Mouse (Mus musculus): Measurements from ENCODE around the gene Atp1a3. TPM values are rescaled to one million over a fixed set of nuclear protein-coding genes. Genes with fewer than 3 reads are reported as not detected.

Gene Atp1a3
- 185 and 206 TPM in 2 replicates for polyA plus RNA-seq (2012; rRNA removed)

GRCm38 (mm10) chr7:25005421-25006065, at the start of gene Atp1a3:
Atp1a3 (minus strand) TSS chr7:25005958.

GRCm38 (mm10) chr7:24971972-24972893, 33.5 kb downstream of the Atp1a3 start, which contains the start of gene Rabac1:
Rabac1 (minus strand) TSS chr7:24972754.

GRCm38 (mm10) chr7:24944257-24944950, 61.4 kb downstream of the Atp1a3 start, which contains the start of gene Gm4881:
Gm4881 (minus strand) TSS chr7:24944494.

Other genes starting within 250 kb of the Atp1a3 start
- gene Cd177, start 245.6 kb downstream of the Atp1a3 start, polyA plus RNA-seq (2012; rRNA removed): 0.20 and 0.22 TPM in 2 replicates
- gene Ceacam10, start 228.8 kb downstream of the Atp1a3 start, polyA plus RNA-seq (2012; rRNA removed): 0.14 and 0.45 TPM in 2 replicates
- 33.7 and 39.2 TPM in 2 replicates for gene Gm9844, start 143.7 kb downstream of the Atp1a3 start, polyA plus RNA-seq (2012; rRNA removed)
- gene Lypd4, start 136.0 kb downstream of the Atp1a3 start, polyA plus RNA-seq (2012; rRNA removed): 0.05 TPM in 1 of 2 replicates, not detected in the other
- 0.08 and 0.16 TPM in 2 replicates for gene Dmrtc2, start 135.9 kb downstream of the Atp1a3 start, polyA plus RNA-seq (2012; rRNA removed)
- 801 and 813 TPM in 2 replicates for gene Rps19, start 121.6 kb downstream of the Atp1a3 start, polyA plus RNA-seq (2012; rRNA removed)
- 0.44 and 0.59 TPM in 2 replicates for gene Cd79a, start 108.6 kb downstream of the Atp1a3 start, polyA plus RNA-seq (2012; rRNA removed)
- gene Arhgef1, start 103.0 kb downstream of the Atp1a3 start, polyA plus RNA-seq (2012; rRNA removed): 188 and 209 TPM in 2 replicates
- 5.2 and 8.5 TPM in 2 replicates for gene Gm4881, start 61.5 kb downstream of the Atp1a3 start, polyA plus RNA-seq (2012; rRNA removed)
- gene Rabac1, start 33.2 kb downstream of the Atp1a3 start, polyA plus RNA-seq (2012; rRNA removed): 197 and 219 TPM in 2 replicates
- gene Grik5, start 66.4 kb upstream of the Atp1a3 start, polyA plus RNA-seq (2012; rRNA removed): 120 and 130 TPM in 2 replicates
- gene Zfp574, start 66.6 kb upstream of the Atp1a3 start, polyA plus RNA-seq (2012; rRNA removed): 36.7 and 37.7 TPM in 2 replicates
- 37.3 and 37.7 TPM in 2 replicates for gene Pou2f2, start 173.8 kb upstream of the Atp1a3 start, polyA plus RNA-seq (2012; rRNA removed)
- 14.1 and 16.0 TPM in 2 replicates for gene Dedd2, start 214.7 kb upstream of the Atp1a3 start, polyA plus RNA-seq (2012; rRNA removed)
- gene Zfp526, start 215.5 kb upstream of the Atp1a3 start, polyA plus RNA-seq (2012; rRNA removed): 8.8 and 9.1 TPM in 2 replicates
- gene Gsk3a, start 231.9 kb upstream of the Atp1a3 start, polyA plus RNA-seq (2012; rRNA removed): 199 and 203 TPM in 2 replicates
- 28.3 and 33.7 TPM in 2 replicates for gene Erf, start 244.8 kb upstream of the Atp1a3 start, polyA plus RNA-seq (2012; rRNA removed)

All from central nervous system, embryonic 14 days (tissue).